Mouse (Mus musculus): ENCODE measurements at regions not wholly inside any gene's neighbourhood (a gene's known extent, or its start where the extent isn't known, plus 50 kb on each side); places are given as distances from the start of the nearest gene placed in this dataset.

- no peak for DNase-seq
Measured at GRCm38 (mm10) chr6:95179993-95180392, 63.0 kb downstream of the Kbtbd8 start.

- DNase-seq = no peak
Measured at GRCm38 (mm10) chr6:95182238-95182637, 65.2 kb downstream of the Kbtbd8 start.

- no peak for DNase-seq
Measured at GRCm38 (mm10) chr6:95185074-95185931, 68.3 kb downstream of the Kbtbd8 start.

- no peak for DNase-seq
Measured at GRCm38 (mm10) chr6:95196631-95197030, 79.6 kb downstream of the Kbtbd8 start.

GRCm38 (mm10) chr6:95198611-95199010 lies 81.6 kb downstream of the Kbtbd8 start:
- no peak for DNase-seq

- DNase-seq = no peak
Measured at GRCm38 (mm10) chr6:95202291-95202790, 85.3 kb downstream of the Kbtbd8 start.

GRCm38 (mm10) chr6:95202978-95203377 lies 85.9 kb downstream of the Kbtbd8 start:
- DNase-seq = no peak

- no peak for DNase-seq
Measured at GRCm38 (mm10) chr6:95204231-95204630, 87.2 kb downstream of the Kbtbd8 start.

- DNase-seq = peak; percentile 2 to 60
Measured at GRCm38 (mm10) chr6:95207063-95207462, 90.0 kb downstream of the Kbtbd8 start.

GRCm38 (mm10) chr6:95217431-95217830 lies 100.4 kb downstream of the Kbtbd8 start:
- no peak for DNase-seq

GRCm38 (mm10) chr6:95218830-95219229 lies 101.8 kb downstream of the Kbtbd8 start:
- no peak for DNase-seq

- peak; percentile 58 to 82 for DNase-seq
Measured at GRCm38 (mm10) chr6:95223537-95223936, 98.4 kb upstream of the Gm10234 start.

GRCm38 (mm10) chr6:95229885-95230284 lies 92.0 kb upstream of the Gm10234 start:
- DNase-seq = no peak

- no peak for DNase-seq
Measured at GRCm38 (mm10) chr6:95234712-95235111, 87.2 kb upstream of the Gm10234 start.

GRCm38 (mm10) chr6:95243657-95244056 lies 78.3 kb upstream of the Gm10234 start:
- DNase-seq = no peak

GRCm38 (mm10) chr6:95244911-95245310 lies 77.0 kb upstream of the Gm10234 start:
- no peak for DNase-seq

GRCm38 (mm10) chr6:95256303-95256702 lies 65.6 kb upstream of the Gm10234 start:
- DNase-seq = no peak

- no peak for DNase-seq
Measured at GRCm38 (mm10) chr6:95261001-95261400, 60.9 kb upstream of the Gm10234 start.

GRCm38 (mm10) chr6:95264011-95264869 lies 57.7 kb upstream of the Gm10234 start:
- DNase-seq = no peak

- no peak for DNase-seq
Measured at GRCm38 (mm10) chr6:95269524-95269923, 52.4 kb upstream of the Gm10234 start.
